Mouse (Mus musculus) kidney, embryonic 14.5 days (tissue): ENCODE measurements around the gene Fahd1. TPM values are rescaled to one million over a fixed set of nuclear protein-coding genes. Genes with fewer than 3 reads are reported as not detected.

ENCODE experiments used
- ATAC-seq: fragments of 200-750 bp; cut with Nextera tagmentation; 2 replicates; pipeline ENCODE4 v1.8.0; 2017; ENCODE audit warnings: moderate number of reproducible peaks, mild to moderate bottlenecking, moderate TSS enrichment, moderate library complexity; ENCODE audit not compliant: low FRiP score, low TSS enrichment
- H3K27ac ChIP-seq: fragments of 300-500 bp; sonication (generic); 2 replicates; pipeline ENCODE4 v1.5.1; 2014; ENCODE audit warnings: low read depth, mild to moderate bottlenecking, low read length, moderate library complexity, mixed read lengths
- H3K27me3 ChIP-seq: fragments of 300-500 bp; sonication (generic); 2 replicates; pipeline ENCODE4 v1.6.1; 2014; ENCODE audit warnings: mild to moderate bottlenecking, low read length; ENCODE audit not compliant: control insufficient read depth, insufficient read depth
- H3K36me3 ChIP-seq: fragments of 300-500 bp; sonication (generic); 2 replicates; pipeline ENCODE4 v1.6.1; 2014; ENCODE audit warnings: low read length, mixed read lengths; ENCODE audit not compliant: control insufficient read depth, insufficient read depth
- H3K4me1 ChIP-seq: fragments of 300-500 bp; sonication (generic); 2 replicates; pipeline ENCODE4 v1.6.1; 2014; ENCODE audit warnings: low read length, mixed read lengths; ENCODE audit not compliant: control insufficient read depth, insufficient read depth
- H3K4me2 ChIP-seq: fragments of 300-500 bp; sonication (generic); replicated peaks from 2 replicates; pipeline ENCODE4 v1.6.1; 2014; ENCODE audit warnings: low read depth, mild to moderate bottlenecking, low read length
- H3K4me3 ChIP-seq: fragments of 300-500 bp; sonication (generic); 2 replicates; pipeline ENCODE4 v1.5.1; 2014; ENCODE audit warnings: mild to moderate bottlenecking, low read length
- H3K9ac ChIP-seq: fragments of 300-500 bp; sonication (generic); 2 replicates; pipeline ENCODE4 v1.6.1; 2014; ENCODE audit warnings: low read depth, mild to moderate bottlenecking, low read length, moderate library complexity
- H3K9me3 ChIP-seq: fragments of 300-500 bp; sonication (generic); 2 replicates; pipeline ENCODE4 v1.6.1; 2016; ENCODE audit warnings: low read length; ENCODE audit not compliant: control insufficient read depth
- WGBS: fragments of 180-500 bp; shearing (Covaris S2); extraction: QIAGEN DNeasy Blood & Tissue Kit; methylation state at CpG from one replicate; pipeline ENCODE4 v1.1.7; 2014; 5-methylcytosine and 5-hydroxymethylcytosine counted together
- polyA plus RNA-seq: library from polyadenylated mRNA; unstranded; fragments of >200 nt; fragmentation: Nextera tagmentation; extraction: Ambion mirVana; gene quantifications from 2 replicates; pipeline ENCODE4 v1.2.1, GENCODE M21; 2014

The Fahd1 gene
- polyA plus RNA-seq, 1 experiment from 2014 or later: 34.1 TPM

GRCm38 (mm10) chr17:24886134-24886931, 36.2 kb upstream of the Fahd1 start, which contains the start of the genes Nubp2 and Spsb3:
Gene Nubp2, minus strand, starts transcription at chr17:24886349.
Gene Spsb3, plus strand, starts transcription at chr17:24886643.
- peak; percentile 96 for ATAC-seq
- WGBS: under 1% methylated on average over 69 of the region's 69 CpGs
- H3K36me3 ChIP-seq: peaks cover 36% of the 10 kb centered on the region
- peak within 1 kb of the TSS; percentile 92 for H3K4me2 ChIP-seq
- no peaks in the 10 kb centered on the region for H3K27me3 ChIP-seq
- H3K27ac ChIP-seq: peak within 1 kb of the TSS; percentile 56
- H3K4me1 ChIP-seq: peaks cover 18% of the 10 kb centered on the region
- H3K9me3 ChIP-seq: no peaks in the 10 kb centered on the region
- H3K4me3 ChIP-seq: peak within 1 kb of the TSS; percentile 74
- peak within 1 kb of the TSS; percentile 87 for H3K9ac ChIP-seq

- Histone ChIP-seq H3K27ac (no peak overlapping the region), H3K9ac (peak overlapping the region; percentile 69), H3K36me3 (peaks cover 29% of the 10 kb centered on the region), H3K9me3 (no peaks in the 10 kb centered on the region), H3K4me2 (peak overlapping the region; percentile 89), H3K4me1 (peaks cover 18% of the 10 kb centered on the region), H3K4me3 (peak overlapping the region; percentile 66), H3K27me3 (no peaks in the 10 kb centered on the region)
- ATAC-seq: no peak
- 26% methylated on average over 22 of the region's 22 CpGs for WGBS
These were observed 35.4 kb upstream of the Fahd1 start for GRCm38 (mm10) chr17:24885356-24886133.

- no peaks in the 10 kb centered on the region for H3K9me3 ChIP-seq
- H3K4me2 ChIP-seq: no peak overlapping the region
- WGBS: 87% methylated on average over 6 of the region's 6 CpGs
- ATAC-seq: no peak
- H3K27ac ChIP-seq: no peak overlapping the region
- no peak overlapping the region for H3K4me3 ChIP-seq
- no peaks in the 10 kb centered on the region for H3K27me3 ChIP-seq
- H3K4me1 ChIP-seq: peaks cover 18% of the 10 kb centered on the region
- H3K36me3 ChIP-seq: peaks cover 17% of the 10 kb centered on the region
- H3K9ac ChIP-seq: no peak overlapping the region
These were observed 34.2 kb upstream of the Fahd1 start for GRCm38 (mm10) chr17:24884391-24884790.

- peaks cover 16% of the 10 kb centered on the region for H3K36me3 ChIP-seq
- H3K4me3 ChIP-seq: no peak overlapping the region
- no peak for ATAC-seq
- no peak overlapping the region for H3K9ac ChIP-seq
- H3K27me3 ChIP-seq: no peaks in the 10 kb centered on the region
- no peak overlapping the region for H3K4me2 ChIP-seq
- H3K9me3 ChIP-seq: no peaks in the 10 kb centered on the region
- peaks cover 8% of the 10 kb centered on the region for H3K4me1 ChIP-seq
- H3K27ac ChIP-seq: no peak overlapping the region
- WGBS: 47% methylated on average over 7 of the region's 7 CpGs
These were observed 31.7 kb upstream of the Fahd1 start for GRCm38 (mm10) chr17:24881738-24882440.

GRCm38 (mm10) chr17:24878531-24878930, 28.4 kb upstream of the Fahd1 start:
- no peaks in the 10 kb centered on the region for H3K27me3 ChIP-seq
- 79% methylated on average over 8 of the region's 8 CpGs for WGBS
- no peak for ATAC-seq
- no peak overlapping the region for H3K4me2 ChIP-seq
- no peak overlapping the region for H3K9ac ChIP-seq
- peaks cover 9% of the 10 kb centered on the region for H3K36me3 ChIP-seq
- no peak overlapping the region for H3K27ac ChIP-seq
- no peaks in the 10 kb centered on the region for H3K9me3 ChIP-seq
- no peak overlapping the region for H3K4me3 ChIP-seq
- H3K4me1 ChIP-seq: no peaks in the 10 kb centered on the region

- Histone ChIP-seq H3K4me3 (no peak overlapping the region), H3K4me1 (no peaks in the 10 kb centered on the region), H3K27me3 (no peaks in the 10 kb centered on the region), H3K9ac (no peak overlapping the region), H3K36me3 (peaks cover 4% of the 10 kb centered on the region), H3K9me3 (no peaks in the 10 kb centered on the region), H3K27ac (no peak overlapping the region), H3K4me2 (no peak overlapping the region)
- 24% methylated on average over 5 of the region's 5 CpGs for WGBS
- no peak for ATAC-seq
These were observed 27.9 kb upstream of the Fahd1 start for GRCm38 (mm10) chr17:24878117-24878397.

GRCm38 (mm10) chr17:24877336-24878116, 27.4 kb upstream of the Fahd1 start:
- Histone ChIP-seq H3K4me3 (no peak overlapping the region), H3K9me3 (no peaks in the 10 kb centered on the region), H3K4me2 (no peak overlapping the region), H3K9ac (no peak overlapping the region), H3K27me3 (no peaks in the 10 kb centered on the region), H3K27ac (no peak overlapping the region), H3K36me3 (no peaks in the 10 kb centered on the region; the same call in 1 of the 2 replicates), H3K4me1 (no peaks in the 10 kb centered on the region)
- ATAC-seq: no peak
- 50% methylated on average over 10 of the region's 10 CpGs for WGBS

- Histone ChIP-seq H3K36me3 (no peaks in the 10 kb centered on the region), H3K9me3 (no peaks in the 10 kb centered on the region), H3K4me2 (no peak overlapping the region), H3K4me1 (no peaks in the 10 kb centered on the region), H3K9ac (no peak overlapping the region), H3K27me3 (no peaks in the 10 kb centered on the region), H3K27ac (no peak overlapping the region), H3K4me3 (no peak overlapping the region)
- WGBS: 84% methylated on average over 8 of the region's 8 CpGs
- ATAC-seq: no peak
These were observed 24.8 kb upstream of the Fahd1 start for GRCm38 (mm10) chr17:24874989-24875388.
